Mouse (Mus musculus): ENCODE data around the gene Agtpbp1. TPM values are rescaled to one million over a fixed set of nuclear protein-coding genes. Genes with fewer than 3 reads are reported as not detected.
"Not testable (repeated sequence)": the region's sequence is repeated elsewhere in the genome, so short reads cannot be mapped to it uniquely, and the experiment has no call there.

Agtpbp1 gene
- polyA plus RNA-seq, 1 experiment = 50.1 TPM

DNA sequence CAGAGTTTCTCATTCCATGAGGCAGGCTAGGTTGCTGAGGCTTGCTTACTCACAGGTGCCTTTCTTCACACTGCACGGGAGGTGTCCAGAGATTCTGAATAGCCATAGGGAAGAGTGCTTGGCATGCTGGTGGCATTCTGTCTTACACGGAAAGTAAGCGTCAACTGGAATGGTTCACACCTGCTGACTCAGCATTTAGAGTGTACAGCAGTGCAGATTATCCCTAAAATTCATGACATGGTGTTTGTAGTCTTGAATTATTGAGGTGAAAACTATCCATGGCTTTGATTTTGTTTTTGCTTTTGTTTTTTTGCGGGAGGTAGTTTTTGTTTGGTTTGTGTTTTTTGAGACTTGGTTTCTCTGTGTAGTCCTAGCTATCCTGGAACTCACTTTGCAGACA is 24.9 kb upstream of the Agtpbp1 start:
- DNase-seq (ENCODE audit: low read depth) = no peak
- TF ChIP-seq POLR2A (IDR thresholded peaks at IDR 0.05; ENCODE audit: borderline replicate concordance, extremely low read depth, insufficient read depth, insufficient read length, poor library complexity, severe bottlenecking) (no peak), CTCF (IDR thresholded peaks at IDR 0.05; ENCODE audit: borderline replicate concordance, extremely low read depth, insufficient read depth, insufficient read length) (no peak)

DNA sequence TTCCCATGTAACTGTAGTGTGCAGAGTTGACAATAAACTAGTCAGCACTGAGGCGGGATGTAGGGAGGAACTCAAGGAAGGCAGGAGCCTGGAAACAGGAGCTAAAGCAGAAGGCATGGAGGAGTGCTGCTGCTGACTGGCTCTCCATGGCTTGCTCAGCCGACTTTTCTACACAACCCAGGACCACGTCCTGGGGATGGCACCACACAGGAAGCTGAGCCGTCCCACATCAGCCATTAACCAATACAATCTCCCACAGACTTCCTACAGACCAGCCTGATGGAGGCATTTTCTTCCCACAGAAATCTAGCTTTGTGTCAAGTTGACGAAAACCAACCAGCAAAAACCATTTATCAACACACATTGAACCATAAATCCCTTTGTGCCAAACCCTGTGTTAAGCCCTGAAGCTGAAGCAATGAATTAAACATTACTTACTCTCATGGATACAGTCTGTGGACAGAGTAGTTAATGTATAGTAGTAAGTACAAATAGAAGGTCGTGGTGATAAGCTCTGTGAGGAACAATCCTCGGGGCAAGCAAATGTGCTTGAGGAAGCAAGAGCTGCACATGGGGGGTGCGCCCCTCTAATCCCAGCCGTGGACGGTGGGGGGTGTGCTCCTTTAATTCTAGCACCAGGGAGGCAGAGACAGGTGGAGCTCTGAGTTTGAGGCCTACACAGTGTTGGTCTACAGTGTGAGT is 20.3 kb upstream of the Agtpbp1 start:
- TF ChIP-seq CTCF (IDR thresholded peaks at IDR 0.05; ENCODE audit: borderline replicate concordance, extremely low read depth, insufficient read depth, insufficient read length) (no peak), POLR2A (IDR thresholded peaks at IDR 0.05; ENCODE audit: borderline replicate concordance, extremely low read depth, insufficient read depth, insufficient read length, poor library complexity, severe bottlenecking) (no peak)
- no peak for DNase-seq (ENCODE audit: low read depth)

DNA sequence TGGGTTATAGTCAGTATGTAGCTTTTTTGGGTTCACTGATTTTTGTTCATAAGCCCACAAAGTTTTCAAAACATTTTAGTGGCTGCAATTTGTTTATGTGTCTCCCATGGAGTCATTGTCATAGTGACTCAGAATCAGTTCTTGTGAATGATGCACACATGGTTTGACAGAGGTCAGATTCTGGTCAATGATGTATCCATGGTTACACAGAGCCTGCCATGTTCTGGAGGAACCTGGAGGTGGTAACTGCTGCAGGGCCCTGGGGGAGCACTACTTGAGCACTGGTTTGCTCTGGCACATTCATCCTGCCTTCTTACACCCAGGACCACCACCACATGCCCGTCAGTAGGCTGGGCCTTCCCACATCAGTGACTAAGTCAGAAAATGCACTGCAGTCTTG is 19.5 kb upstream of the Agtpbp1 start:
- TF ChIP-seq POLR2A (IDR thresholded peaks at IDR 0.05; ENCODE audit: borderline replicate concordance, extremely low read depth, insufficient read depth, insufficient read length, poor library complexity, severe bottlenecking) (no peak), CTCF (IDR thresholded peaks at IDR 0.05; ENCODE audit: borderline replicate concordance, extremely low read depth, insufficient read depth, insufficient read length) (no peak)

DNA sequence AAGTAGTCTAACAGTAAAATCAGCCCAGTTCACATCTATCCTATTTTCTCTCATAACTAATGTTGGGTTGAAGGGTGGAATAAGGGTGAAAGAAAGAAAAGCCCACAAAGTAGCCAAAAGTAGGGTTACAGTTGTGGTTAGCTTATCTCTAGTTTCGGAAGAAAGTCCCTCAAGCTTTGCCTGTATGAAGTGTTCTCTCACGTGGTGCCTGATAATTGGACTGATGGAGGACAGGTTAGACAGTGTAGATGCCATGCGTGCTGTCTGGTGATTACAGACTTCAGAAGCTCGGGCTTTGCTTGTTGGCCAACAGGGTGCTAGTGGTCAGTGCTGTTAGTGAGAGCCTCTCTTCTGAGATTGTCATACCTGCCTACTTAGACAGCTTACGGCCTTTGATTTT is 18.1 kb upstream of the Agtpbp1 start:
- TF ChIP-seq CTCF (IDR thresholded peaks at IDR 0.05; ENCODE audit: borderline replicate concordance, extremely low read depth, insufficient read depth, insufficient read length) (no peak), POLR2A (IDR thresholded peaks at IDR 0.05; ENCODE audit: borderline replicate concordance, extremely low read depth, insufficient read depth, insufficient read length, poor library complexity, severe bottlenecking) (no peak)
- no peak for DNase-seq (ENCODE audit: low read depth)

More for the DNA sequence above, 19.5 kb upstream of the Agtpbp1 start:
- DNase-seq (ENCODE audit: low read depth) = no peak

DNA sequence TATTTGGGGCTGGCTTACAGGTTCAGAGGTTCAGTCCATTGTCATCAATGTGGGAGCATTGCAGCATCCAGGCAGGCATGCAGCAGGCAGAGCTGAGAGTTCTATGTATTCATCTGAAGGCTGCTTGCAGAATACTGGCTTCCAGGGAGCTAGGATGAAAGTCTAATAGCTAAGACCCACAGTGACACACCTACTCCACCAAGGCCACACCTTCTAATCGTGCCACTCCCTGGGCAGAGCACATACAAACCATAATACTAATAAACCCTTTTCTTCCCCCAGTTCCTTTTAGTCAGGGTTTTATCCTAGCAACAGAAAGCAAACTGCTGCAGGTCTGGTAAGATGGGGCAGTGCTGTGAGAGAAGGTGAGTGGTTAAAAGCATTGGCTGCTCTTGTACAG is 7.6 kb upstream of the Agtpbp1 start:
- TF ChIP-seq POLR2A (IDR thresholded peaks at IDR 0.05; ENCODE audit: borderline replicate concordance, extremely low read depth, insufficient read depth, insufficient read length, poor library complexity, severe bottlenecking) = no peak
- no peak for DNase-seq (ENCODE audit: low read depth)

DNA sequence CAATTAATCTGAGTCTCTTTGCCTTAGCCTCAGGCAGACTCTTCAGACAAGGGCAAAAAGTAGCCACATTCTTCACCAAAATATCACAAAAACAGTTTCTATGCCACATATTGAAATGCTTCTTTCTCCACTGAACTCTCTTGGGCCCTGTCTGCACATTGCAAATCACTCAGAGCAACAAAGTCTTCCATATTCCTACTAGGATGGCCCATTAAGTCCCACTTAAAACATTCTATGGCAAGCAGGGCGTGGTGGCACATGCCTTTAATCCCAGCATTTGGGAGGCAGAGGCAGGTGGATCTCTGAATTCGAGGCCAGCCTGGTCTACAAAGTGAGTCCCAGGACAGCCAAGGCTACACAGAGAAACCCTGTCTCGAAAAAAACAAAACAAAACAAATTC is 7.0 kb upstream of the Agtpbp1 start:
- DNase-seq (ENCODE audit: low read depth) = not testable (repeated sequence)

DNA sequence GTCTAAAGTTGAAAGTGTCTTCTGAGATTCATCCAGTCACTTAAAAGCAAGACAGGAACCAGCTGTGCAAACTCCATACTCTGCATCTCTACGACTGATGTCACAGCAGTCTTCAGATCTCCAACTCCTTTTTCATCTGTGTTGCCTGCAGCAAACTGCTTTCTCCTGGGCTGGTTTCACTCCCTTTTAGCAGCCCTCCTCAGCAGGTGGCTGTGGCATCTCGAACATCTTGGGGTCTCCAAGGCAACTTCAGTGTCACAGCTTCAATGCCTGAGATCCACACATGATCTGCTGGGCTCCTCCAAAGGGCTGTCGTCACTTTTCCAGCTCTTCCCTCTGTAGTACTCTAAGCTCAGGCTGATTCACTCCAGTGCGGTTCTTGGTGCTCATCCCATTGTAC is 5.7 kb upstream of the Agtpbp1 start:
- TF ChIP-seq CTCF (IDR thresholded peaks at IDR 0.05; ENCODE audit: borderline replicate concordance, extremely low read depth, insufficient read depth, insufficient read length) = no peak
- TF ChIP-seq POLR2A (IDR thresholded peaks at IDR 0.05; ENCODE audit: borderline replicate concordance, extremely low read depth, insufficient read depth, insufficient read length, poor library complexity, severe bottlenecking) = no peak
- DNase-seq (ENCODE audit: low read depth) = no peak

DNA sequence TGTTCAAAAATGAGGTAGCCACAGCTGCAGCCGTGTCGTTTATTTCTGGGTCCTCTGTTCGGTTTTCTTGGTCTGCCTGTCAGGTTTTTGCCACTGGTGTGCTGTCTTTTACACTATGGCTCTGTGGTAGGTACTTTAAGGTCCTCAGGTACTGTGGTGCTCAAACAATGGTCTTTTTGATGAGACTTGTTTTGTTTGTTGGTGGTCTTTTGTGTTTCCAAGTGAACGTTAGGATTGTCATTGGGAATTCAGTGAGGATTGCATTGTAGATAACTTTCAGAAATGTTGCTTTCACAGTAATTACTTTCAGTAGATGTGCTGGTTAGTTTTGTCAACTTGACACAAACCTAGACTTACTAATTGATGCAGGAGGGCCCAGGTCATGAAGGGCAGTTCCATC is 4.6 kb upstream of the Agtpbp1 start:
- TF ChIP-seq POLR2A (IDR thresholded peaks at IDR 0.05; ENCODE audit: borderline replicate concordance, extremely low read depth, insufficient read depth, insufficient read length, poor library complexity, severe bottlenecking) = no peak
- TF ChIP-seq CTCF (IDR thresholded peaks at IDR 0.05; ENCODE audit: borderline replicate concordance, extremely low read depth, insufficient read depth, insufficient read length) = no peak
- no peak for DNase-seq (ENCODE audit: low read depth)

DNA sequence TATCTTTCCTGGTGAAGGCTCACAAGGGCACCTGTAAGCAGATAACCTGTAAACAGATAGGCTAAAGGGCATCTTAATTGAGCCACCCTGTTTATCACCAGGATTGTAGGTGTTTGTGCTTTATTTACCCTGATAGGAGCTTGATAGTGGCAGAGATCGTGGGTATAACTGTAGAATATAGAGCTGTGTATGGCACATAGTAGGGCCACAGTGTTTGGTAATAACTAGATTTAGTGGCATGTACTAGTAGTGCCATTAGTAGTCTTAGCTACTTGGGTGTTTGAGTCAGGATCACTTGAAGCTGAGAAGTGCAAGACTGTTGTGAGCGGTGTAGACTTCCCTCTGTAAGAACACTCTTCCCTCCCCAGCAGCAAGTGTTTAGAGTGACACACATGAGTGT is 2.2 kb upstream of the Agtpbp1 start:
- DNase-seq (ENCODE audit: low read depth) = no peak
- TF ChIP-seq CTCF (IDR thresholded peaks at IDR 0.05; ENCODE audit: borderline replicate concordance, extremely low read depth, insufficient read depth, insufficient read length) (no peak), POLR2A (IDR thresholded peaks at IDR 0.05; ENCODE audit: borderline replicate concordance, extremely low read depth, insufficient read depth, insufficient read length, poor library complexity, severe bottlenecking) (no peak)

DNA sequence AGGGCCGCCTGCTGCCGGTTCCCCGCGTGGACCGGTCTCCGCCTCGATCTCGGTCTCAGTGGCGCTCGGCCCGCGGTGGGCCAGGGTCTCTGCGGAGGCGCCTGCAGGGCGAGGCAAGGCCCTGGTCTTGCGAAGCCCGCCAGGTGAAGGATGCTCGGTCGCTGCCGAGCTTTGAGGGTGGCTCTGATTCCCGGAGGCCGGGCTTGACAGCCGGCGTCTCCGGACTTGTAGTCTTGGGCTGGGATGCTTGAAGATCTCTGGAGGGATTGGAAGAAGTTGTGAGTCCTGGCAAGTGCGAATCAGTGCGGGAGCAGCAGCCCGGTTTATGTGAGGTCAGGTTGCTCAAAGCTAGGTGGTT is 600 bp upstream of the Agtpbp1 start:
- TF ChIP-seq POLR2A (IDR thresholded peaks at IDR 0.05; ENCODE audit: borderline replicate concordance, extremely low read depth, insufficient read depth, insufficient read length, poor library complexity, severe bottlenecking) (no peak), CTCF (IDR thresholded peaks at IDR 0.05; ENCODE audit: borderline replicate concordance, extremely low read depth, insufficient read depth, insufficient read length) (no peak)
- peak; percentile 55 for DNase-seq (ENCODE audit: low read depth)

DNA sequence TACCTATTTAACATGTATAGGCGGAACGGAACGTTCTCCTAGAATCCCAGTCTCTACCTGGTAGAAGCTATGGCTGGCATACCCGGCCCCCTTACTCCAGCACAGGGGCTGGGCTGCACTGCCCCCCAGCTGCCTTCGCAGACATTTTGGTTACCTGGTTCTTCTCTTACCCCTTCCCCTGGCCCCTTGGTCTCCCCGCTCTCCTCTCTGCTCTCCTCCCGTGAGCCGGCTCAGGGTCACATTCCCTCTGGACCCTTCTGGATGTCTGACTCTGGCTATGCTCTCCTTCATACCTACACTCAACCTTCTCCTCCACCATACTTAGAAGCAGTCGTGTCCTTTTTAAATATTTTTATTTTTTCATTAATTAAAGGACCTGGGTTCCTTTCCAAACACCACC is 546 bp downstream of the Agtpbp1 start:
- TF ChIP-seq CTCF (IDR thresholded peaks at IDR 0.05; ENCODE audit: borderline replicate concordance, extremely low read depth, insufficient read depth, insufficient read length) (no peak; the same call in 1 of the 2 replicates), POLR2A (IDR thresholded peaks at IDR 0.05; ENCODE audit: borderline replicate concordance, extremely low read depth, insufficient read depth, insufficient read length, poor library complexity, severe bottlenecking) (no peak)
- DNase-seq (ENCODE audit: low read depth) = peak; percentile 59

DNA sequence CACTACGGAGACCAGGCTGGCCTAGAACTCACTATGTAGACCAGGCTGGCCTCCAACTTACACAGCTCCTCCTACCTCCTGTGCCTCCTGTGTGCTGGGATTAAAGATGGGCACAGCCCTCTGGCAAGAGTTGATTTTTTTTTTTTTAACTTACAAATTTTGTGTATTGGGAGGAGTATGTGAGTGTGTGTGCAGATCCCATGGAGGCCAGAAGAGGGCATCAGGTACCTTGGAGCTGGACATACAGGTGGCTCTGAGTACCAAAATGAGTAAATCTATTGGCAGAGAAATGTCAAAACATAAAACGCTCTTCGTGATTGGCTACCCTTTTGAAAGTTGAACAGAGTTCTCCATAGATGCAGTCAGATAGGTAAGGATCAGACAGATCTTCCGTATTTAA is 4.1 kb downstream of the Agtpbp1 start:
- DNase-seq (ENCODE audit: low read depth) = no peak
- TF ChIP-seq CTCF (IDR thresholded peaks at IDR 0.05; ENCODE audit: borderline replicate concordance, extremely low read depth, insufficient read depth, insufficient read length) (no peak), POLR2A (IDR thresholded peaks at IDR 0.05; ENCODE audit: borderline replicate concordance, extremely low read depth, insufficient read depth, insufficient read length, poor library complexity, severe bottlenecking) (no peak)

DNA sequence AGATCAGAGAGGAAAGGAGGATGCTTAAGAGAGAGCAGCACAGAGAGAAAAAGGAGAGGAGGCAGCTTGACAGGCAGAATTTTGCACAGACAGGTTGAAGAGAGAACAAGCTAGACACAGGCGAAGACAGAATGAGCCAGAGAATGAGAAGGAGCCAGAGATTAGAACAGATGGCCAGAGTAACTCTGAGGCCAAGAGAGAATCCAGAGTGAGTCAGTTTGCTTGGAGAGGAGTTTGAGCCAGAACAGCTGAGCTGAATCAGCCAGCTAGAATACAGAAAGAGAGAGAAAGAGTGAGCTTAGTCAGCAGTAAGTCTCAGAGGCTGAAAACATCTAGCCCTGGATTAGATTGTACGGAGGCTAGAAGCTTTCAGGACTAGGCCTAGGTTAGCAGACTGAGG is 12.5 kb downstream of the Agtpbp1 start:
- TF ChIP-seq POLR2A (IDR thresholded peaks at IDR 0.05; ENCODE audit: borderline replicate concordance, extremely low read depth, insufficient read depth, insufficient read length, poor library complexity, severe bottlenecking) = no peak
- TF ChIP-seq CTCF (IDR thresholded peaks at IDR 0.05; ENCODE audit: borderline replicate concordance, extremely low read depth, insufficient read depth, insufficient read length) = no peak
- DNase-seq (ENCODE audit: low read depth) = peak; percentile 62

All from brain, embryonic 14.5 days (tissue).